Mouse (Mus musculus) limb, embryonic 12.5 days (tissue): ENCODE measurements at regions not wholly inside any gene's neighbourhood (a gene's known extent, or its start where the extent isn't known, plus 50 kb on each side); places are given as distances from the start of the nearest gene placed in this dataset.

ENCODE experiments used
- ATAC-seq: fragments of 200-750 bp; cut with Nextera tagmentation; 2 replicates; pipeline ENCODE4 v1.8.0; 2017; ENCODE audit warnings: low read depth, moderate TSS enrichment; ENCODE audit not compliant: insufficient number of reproducible peaks, insufficient read depth, low FRiP score, low TSS enrichment
- H3K27ac ChIP-seq: fragments of 300-500 bp; sonication (generic); 2 replicates; pipeline ENCODE4 v1.5.1; 2016; ENCODE audit warnings: mild to moderate bottlenecking, moderate library complexity
- H3K27me3 ChIP-seq: fragments of 300-500 bp; sonication (generic); 2 replicates; pipeline ENCODE4 v1.6.1; 2016; ENCODE audit warnings: mild to moderate bottlenecking, moderate library complexity
- H3K36me3 ChIP-seq: fragments of 300-500 bp; sonication (generic); 2 replicates; pipeline ENCODE4 v1.6.1; 2016; ENCODE audit warnings: mild to moderate bottlenecking, moderate library complexity
- H3K4me1 ChIP-seq: fragments of 300-500 bp; sonication (generic); replicated peaks from 2 replicates; pipeline ENCODE4 v1.6.1; 2016
- H3K4me2 ChIP-seq: fragments of 300-500 bp; sonication (generic); 2 replicates; pipeline ENCODE4 v1.6.1; 2016; ENCODE audit warnings: mild to moderate bottlenecking, moderate library complexity
- H3K4me3 ChIP-seq: fragments of 300-500 bp; sonication (generic); replicated peaks from 2 replicates; pipeline ENCODE4 v1.5.1; 2016; ENCODE audit warnings: mild to moderate bottlenecking
- H3K9ac ChIP-seq: fragments of 300-500 bp; sonication (generic); replicated peaks from 2 replicates; pipeline ENCODE4 v1.6.1; 2016; ENCODE audit warnings: mild to moderate bottlenecking, moderate library complexity
- H3K9me3 ChIP-seq: fragments of 300-500 bp; sonication (generic); 2 replicates; pipeline ENCODE4 v1.6.1; 2016; ENCODE audit warnings: mild to moderate bottlenecking, moderate library complexity
- WGBS: fragments of 180-500 bp; shearing (Covaris S2); methylation state at CpG from one replicate; pipeline ENCODE4 v1.1.7; 2016; 5-methylcytosine and 5-hydroxymethylcytosine counted together

GRCm38 (mm10) chr13:119268301-119268675, 160.1 kb upstream of the Paip1 start:
- 74% methylated on average over 10 of the region's 10 CpGs for WGBS
- Histone ChIP-seq H3K4me1 (no peaks in the 10 kb centered on the region), H3K9me3 (no peaks in the 10 kb centered on the region), H3K9ac (no peak overlapping the region), H3K4me3 (no peak overlapping the region), H3K4me2 (no peak overlapping the region), H3K36me3 (no peaks in the 10 kb centered on the region), H3K27ac (no peak overlapping the region), H3K27me3 (no peaks in the 10 kb centered on the region)
- ATAC-seq: no peak

- 91% methylated on average over 4 of the region's 4 CpGs for WGBS
- no peaks in the 10 kb centered on the region for H3K9me3 ChIP-seq
- no peak for ATAC-seq
- no peak overlapping the region for H3K4me3 ChIP-seq
- H3K27me3 ChIP-seq: no peaks in the 10 kb centered on the region
- no peak overlapping the region for H3K4me2 ChIP-seq
- no peaks in the 10 kb centered on the region for H3K4me1 ChIP-seq
- H3K27ac ChIP-seq: no peak overlapping the region
- H3K36me3 ChIP-seq: no peaks in the 10 kb centered on the region
- H3K9ac ChIP-seq: no peak overlapping the region
These were observed 152.9 kb upstream of the Paip1 start for GRCm38 (mm10) chr13:119275500-119275899.

GRCm38 (mm10) chr13:119277308-119277948, 151.0 kb upstream of the Paip1 start:
- Histone ChIP-seq H3K27ac (no peak overlapping the region), H3K36me3 (no peaks in the 10 kb centered on the region), H3K4me3 (no peak overlapping the region), H3K9me3 (no peaks in the 10 kb centered on the region), H3K4me2 (no peak overlapping the region), H3K27me3 (no peaks in the 10 kb centered on the region), H3K4me1 (no peaks in the 10 kb centered on the region), H3K9ac (no peak overlapping the region)
- no peak for ATAC-seq
- WGBS: 72% methylated on average over 13 of the region's 13 CpGs

- Histone ChIP-seq H3K27ac (no peak overlapping the region), H3K9ac (no peak overlapping the region), H3K4me2 (no peak overlapping the region), H3K9me3 (no peaks in the 10 kb centered on the region), H3K36me3 (no peaks in the 10 kb centered on the region), H3K4me1 (no peaks in the 10 kb centered on the region), H3K4me3 (no peak overlapping the region), H3K27me3 (no peaks in the 10 kb centered on the region)
- ATAC-seq: no peak
- WGBS: 91% methylated on average over 8 of the region's 8 CpGs
These were observed 149.0 kb upstream of the Paip1 start for GRCm38 (mm10) chr13:119279449-119279848.

- Histone ChIP-seq H3K36me3 (no peaks in the 10 kb centered on the region), H3K9me3 (no peaks in the 10 kb centered on the region)
These were observed 147.8 kb upstream of the Paip1 start for GRCm38 (mm10) chr13:119280622-119281021.

GRCm38 (mm10) chr13:119283448-119283847, 145.0 kb upstream of the Paip1 start:
- 52% methylated on average over 6 of the region's 6 CpGs for WGBS
- Histone ChIP-seq H3K4me2 (no peak overlapping the region), H3K36me3 (no peaks in the 10 kb centered on the region), H3K4me3 (no peak overlapping the region), H3K9me3 (no peaks in the 10 kb centered on the region), H3K27ac (no peak overlapping the region), H3K9ac (no peak overlapping the region), H3K4me1 (no peaks in the 10 kb centered on the region), H3K27me3 (no peaks in the 10 kb centered on the region)
- ATAC-seq: peak; percentile 68; the same call in 1 of the 2 replicates

More at GRCm38 (mm10) chr13:119280622-119281021, 147.8 kb upstream of the Paip1 start:
- WGBS: 70% methylated on average over 5 of the region's 5 CpGs
- H3K27me3 ChIP-seq: no peaks in the 10 kb centered on the region
- ATAC-seq: no peak
- no peak overlapping the region for H3K9ac ChIP-seq
- H3K4me3 ChIP-seq: no peak overlapping the region
- H3K27ac ChIP-seq: no peak overlapping the region
- no peaks in the 10 kb centered on the region for H3K4me1 ChIP-seq
- H3K4me2 ChIP-seq: no peak overlapping the region

- H3K4me3 ChIP-seq: no peak overlapping the region
- no peak overlapping the region for H3K27ac ChIP-seq
- ATAC-seq: no peak
- no peak overlapping the region for H3K9ac ChIP-seq
- H3K4me1 ChIP-seq: no peaks in the 10 kb centered on the region
- no peaks in the 10 kb centered on the region for H3K9me3 ChIP-seq
- no peaks in the 10 kb centered on the region for H3K27me3 ChIP-seq
- no peaks in the 10 kb centered on the region for H3K36me3 ChIP-seq
- no peak overlapping the region for H3K4me2 ChIP-seq
- 91% methylated on average over 1 of the region's 1 CpGs for WGBS
These were observed 119.2 kb upstream of the Paip1 start for GRCm38 (mm10) chr13:119309238-119309637.

GRCm38 (mm10) chr13:119310013-119310412, 118.4 kb upstream of the Paip1 start:
- WGBS: 89% methylated on average over 3 of the region's 3 CpGs
- H3K9ac ChIP-seq: no peak overlapping the region

GRCm38 (mm10) chr13:119314356-119314755, 114.0 kb upstream of the Paip1 start:
- WGBS: 82% methylated on average over 3 of the region's 3 CpGs
- Histone ChIP-seq H3K27ac (no peak overlapping the region), H3K4me2 (no peak overlapping the region), H3K4me1 (no peaks in the 10 kb centered on the region), H3K36me3 (no peaks in the 10 kb centered on the region), H3K4me3 (no peak overlapping the region), H3K27me3 (no peaks in the 10 kb centered on the region), H3K9me3 (no peaks in the 10 kb centered on the region), H3K9ac (no peak overlapping the region)
- ATAC-seq: no peak

More at GRCm38 (mm10) chr13:119310013-119310412, 118.4 kb upstream of the Paip1 start:
- Histone ChIP-seq H3K9me3 (no peaks in the 10 kb centered on the region), H3K4me3 (no peak overlapping the region), H3K27me3 (no peaks in the 10 kb centered on the region), H3K36me3 (no peaks in the 10 kb centered on the region), H3K27ac (no peak overlapping the region), H3K4me1 (no peaks in the 10 kb centered on the region), H3K4me2 (no peak overlapping the region)
- no peak for ATAC-seq

- Histone ChIP-seq H3K4me2 (no peak overlapping the region), H3K4me1 (no peaks in the 10 kb centered on the region), H3K36me3 (no peaks in the 10 kb centered on the region), H3K9ac (no peak overlapping the region), H3K27ac (no peak overlapping the region), H3K4me3 (no peak overlapping the region), H3K9me3 (no peaks in the 10 kb centered on the region), H3K27me3 (no peaks in the 10 kb centered on the region)
- WGBS: 86% methylated on average over 1 of the region's 1 CpGs
- ATAC-seq: no peak
These were observed 110.0 kb upstream of the Paip1 start for GRCm38 (mm10) chr13:119318358-119318757.

GRCm38 (mm10) chr13:119325510-119325909, 102.9 kb upstream of the Paip1 start:
- Histone ChIP-seq H3K36me3 (no peaks in the 10 kb centered on the region), H3K4me3 (no peak overlapping the region), H3K4me1 (no peaks in the 10 kb centered on the region), H3K9ac (no peak overlapping the region), H3K27me3 (no peaks in the 10 kb centered on the region), H3K27ac (no peak overlapping the region), H3K4me2 (no peak overlapping the region), H3K9me3 (no peaks in the 10 kb centered on the region)
- no peak for ATAC-seq
- WGBS: 96% methylated on average over 2 of the region's 2 CpGs
